Mouse (Mus musculus): ENCODE results near the gene Abca17.

Abca17 gene

GRCm38 (mm10) chr17:24350926-24351759, at the start of gene Abca17:
Abca17 (minus strand) TSS chr17:24351068.
- DNase-seq: peak in 1 of 2 experiments; percentile 35

- DNase-seq: no peak
These were observed 43.6 kb upstream of the Abca17 start for GRCm38 (mm10) chr17:24394456-24394855.

- no peak for DNase-seq
These were observed 42.7 kb upstream of the Abca17 start for GRCm38 (mm10) chr17:24393527-24393926.

- DNase-seq: no peak
These were observed 40.3 kb upstream of the Abca17 start for GRCm38 (mm10) chr17:24391149-24391548.

- peak; percentile 33 to 66 for DNase-seq
These were observed 39.0 kb upstream of the Abca17 start for GRCm38 (mm10) chr17:24389865-24390264.

GRCm38 (mm10) chr17:24388711-24389110, 37.8 kb upstream of the Abca17 start:
- DNase-seq: no peak

- no peak for DNase-seq
These were observed 32.9 kb upstream of the Abca17 start for GRCm38 (mm10) chr17:24383789-24384188.

GRCm38 (mm10) chr17:24378496-24378895, 27.6 kb upstream of the Abca17 start:
- DNase-seq: no peak

GRCm38 (mm10) chr17:24375886-24376285, 25.0 kb upstream of the Abca17 start:
- DNase-seq: no peak

GRCm38 (mm10) chr17:24375094-24375712, 24.3 kb upstream of the Abca17 start:
- peak in 1 of 2 experiments; percentile 45 for DNase-seq

- DNase-seq: peak; percentile 39 to 44
These were observed 15.0 kb upstream of the Abca17 start for GRCm38 (mm10) chr17:24365863-24366262.

- DNase-seq: no peak
These were observed 13.6 kb upstream of the Abca17 start for GRCm38 (mm10) chr17:24364461-24364860.

GRCm38 (mm10) chr17:24362527-24362926, 11.7 kb upstream of the Abca17 start:
- peak; percentile 63 to 77 for DNase-seq

- DNase-seq: no peak
These were observed 10.4 kb upstream of the Abca17 start for GRCm38 (mm10) chr17:24361291-24361690.

- peak; percentile 70 to 75 for DNase-seq
These were observed 10.0 kb upstream of the Abca17 start for GRCm38 (mm10) chr17:24360841-24361240.

GRCm38 (mm10) chr17:24359903-24360302, 9.0 kb upstream of the Abca17 start:
- DNase-seq: no peak

GRCm38 (mm10) chr17:24359006-24359405, 8.1 kb upstream of the Abca17 start:
- DNase-seq: peak; percentile 80 to 81

GRCm38 (mm10) chr17:24355284-24355683, 4.4 kb upstream of the Abca17 start:
- no peak for DNase-seq

GRCm38 (mm10) chr17:24353960-24354359, 3.1 kb upstream of the Abca17 start:
- DNase-seq: no peak

GRCm38 (mm10) chr17:24352370-24353194, 1.7 kb upstream of the Abca17 start:
- peak in 1 of 2 experiments; percentile 54 for DNase-seq

GRCm38 (mm10) chr17:24351760-24352357, 991 bp upstream of the Abca17 start, which contains the start of gene Abca3:
Abca3 (plus strand) TSS chr17:24351950.
- DNase-seq: peak; percentile 95 to 97

- no peak for DNase-seq
These were observed 1.7 kb downstream of the Abca17 start for GRCm38 (mm10) chr17:24349176-24349575.

- no peak for DNase-seq
These were observed 4.0 kb downstream of the Abca17 start for GRCm38 (mm10) chr17:24346831-24347230.
